Mouse (Mus musculus): ENCODE results near the gene Fig4. TPM values are rescaled to one million over a fixed set of nuclear protein-coding genes. Genes with fewer than 3 reads are reported as not detected.

The Fig4 gene
- polyA plus RNA-seq, 1 experiment from 2014 or later, result 53.7 TPM

- Histone ChIP-seq H3K4me1 (replicated peaks) (peaks cover 6% of the 10 kb centered on the region; the same call in 1 of the 2 replicates), H3K9ac (no peak overlapping the region), H3K27me3 (no peaks in the 10 kb centered on the region), H3K4me3 (no peak overlapping the region), H3K4me2 (no peak overlapping the region), H3K9me3 (replicated peaks) (no peaks in the 10 kb centered on the region), H3K36me3 (peaks cover 14% of the 10 kb centered on the region), H3K27ac (peak overlapping the region; percentile 45)
- peak; percentile 80 for ATAC-seq (replicated peaks; ENCODE audit: insufficient number of reproducible peaks, insufficient read depth, low FRiP score, low read depth)
- WGBS, result 25% methylated on average over 7 of the region's 7 CpGs
Measured at GRCm38 (mm10) chr10:41241080-41241479, 62.0 kb downstream of the Fig4 start.

GRCm38 (mm10) chr10:41236020-41236419 lies 67.0 kb downstream of the Fig4 start:
- no peak for ATAC-seq (replicated peaks; ENCODE audit: insufficient number of reproducible peaks, insufficient read depth, low FRiP score, low read depth)
- Histone ChIP-seq H3K27me3 (no peaks in the 10 kb centered on the region), H3K27ac (no peak overlapping the region), H3K9me3 (replicated peaks) (no peaks in the 10 kb centered on the region), H3K4me3 (no peak overlapping the region), H3K36me3 (peaks cover 12% of the 10 kb centered on the region; the same call in 1 of the 2 replicates), H3K9ac (no peak overlapping the region), H3K4me1 (replicated peaks) (no peaks in the 10 kb centered on the region), H3K4me2 (no peak overlapping the region)
- 84% methylated on average over 2 of the region's 2 CpGs for WGBS

GRCm38 (mm10) chr10:41235584-41235983 lies 67.5 kb downstream of the Fig4 start:
- Histone ChIP-seq H3K9me3 (replicated peaks) (no peaks in the 10 kb centered on the region), H3K36me3 (peaks cover 12% of the 10 kb centered on the region; the same call in 1 of the 2 replicates), H3K27ac (no peak overlapping the region), H3K4me3 (no peak overlapping the region), H3K9ac (no peak overlapping the region), H3K4me2 (no peak overlapping the region), H3K4me1 (replicated peaks) (no peaks in the 10 kb centered on the region), H3K27me3 (no peaks in the 10 kb centered on the region)
- ATAC-seq (replicated peaks; ENCODE audit: insufficient number of reproducible peaks, insufficient read depth, low FRiP score, low read depth), result no peak
- WGBS, result 87% methylated on average over 3 of the region's 3 CpGs

- no peak overlapping the region for H3K4me3 ChIP-seq
- no peak overlapping the region for H3K9ac ChIP-seq
- H3K4me2 ChIP-seq, result no peak overlapping the region
- no peak for ATAC-seq (replicated peaks; ENCODE audit: insufficient number of reproducible peaks, insufficient read depth, low FRiP score, low read depth)
- H3K27ac ChIP-seq, result no peak overlapping the region
- H3K4me1 ChIP-seq (replicated peaks), result no peaks in the 10 kb centered on the region
- H3K27me3 ChIP-seq, result no peaks in the 10 kb centered on the region
- H3K36me3 ChIP-seq, result peaks cover 12% of the 10 kb centered on the region; the same call in 1 of the 2 replicates
- H3K9me3 ChIP-seq (replicated peaks), result no peaks in the 10 kb centered on the region
- WGBS, result 83% methylated on average over 2 of the region's 2 CpGs
Measured at GRCm38 (mm10) chr10:41235159-41235558, 67.9 kb downstream of the Fig4 start.

GRCm38 (mm10) chr10:41234552-41234951 lies 68.5 kb downstream of the Fig4 start:
- Histone ChIP-seq H3K36me3 (peaks cover 8% of the 10 kb centered on the region; the same call in 1 of the 2 replicates), H3K9ac (no peak overlapping the region), H3K27ac (no peak overlapping the region), H3K4me3 (no peak overlapping the region), H3K4me1 (replicated peaks) (no peaks in the 10 kb centered on the region), H3K4me2 (no peak overlapping the region), H3K9me3 (replicated peaks) (no peaks in the 10 kb centered on the region), H3K27me3 (no peaks in the 10 kb centered on the region)
- ATAC-seq (replicated peaks; ENCODE audit: insufficient number of reproducible peaks, insufficient read depth, low FRiP score, low read depth), result no peak
- 62% methylated on average over 9 of the region's 9 CpGs for WGBS

GRCm38 (mm10) chr10:41233140-41233539 lies 69.9 kb downstream of the Fig4 start:
- no peak overlapping the region for H3K9ac ChIP-seq
- WGBS, result 84% methylated on average over 6 of the region's 6 CpGs
- H3K36me3 ChIP-seq, result peaks cover 5% of the 10 kb centered on the region; the same call in 1 of the 2 replicates
- no peaks in the 10 kb centered on the region for H3K4me1 ChIP-seq (replicated peaks)
- no peak overlapping the region for H3K4me3 ChIP-seq
- no peak for ATAC-seq (replicated peaks; ENCODE audit: insufficient number of reproducible peaks, insufficient read depth, low FRiP score, low read depth)
- H3K4me2 ChIP-seq, result no peak overlapping the region
- no peaks in the 10 kb centered on the region for H3K9me3 ChIP-seq (replicated peaks)
- no peak overlapping the region for H3K27ac ChIP-seq
- H3K27me3 ChIP-seq, result no peaks in the 10 kb centered on the region

- no peak for ATAC-seq (replicated peaks; ENCODE audit: insufficient number of reproducible peaks, insufficient read depth, low FRiP score, low read depth)
- 85% methylated on average over 6 of the region's 6 CpGs for WGBS
- peaks cover 19% of the 10 kb centered on the region for H3K36me3 ChIP-seq
Measured at GRCm38 (mm10) chr10:41231163-41231835, 71.8 kb downstream of the Fig4 start.

GRCm38 (mm10) chr10:41227626-41228025 lies 75.4 kb downstream of the Fig4 start:
- 84% methylated on average over 7 of the region's 7 CpGs for WGBS
- H3K27ac ChIP-seq, result no peak overlapping the region
- H3K27me3 ChIP-seq, result no peaks in the 10 kb centered on the region
- peaks cover 25% of the 10 kb centered on the region for H3K36me3 ChIP-seq
- H3K9ac ChIP-seq, result no peak overlapping the region
- no peak overlapping the region for H3K4me2 ChIP-seq
- no peaks in the 10 kb centered on the region for H3K9me3 ChIP-seq (replicated peaks)
- no peaks in the 10 kb centered on the region for H3K4me1 ChIP-seq (replicated peaks)
- no peak overlapping the region for H3K4me3 ChIP-seq
- ATAC-seq (replicated peaks; ENCODE audit: insufficient number of reproducible peaks, insufficient read depth, low FRiP score, low read depth), result no peak

More at GRCm38 (mm10) chr10:41231163-41231835, 71.8 kb downstream of the Fig4 start:
- H3K27me3 ChIP-seq, result no peaks in the 10 kb centered on the region
- no peak overlapping the region for H3K4me3 ChIP-seq
- no peaks in the 10 kb centered on the region for H3K9me3 ChIP-seq (replicated peaks)
- H3K9ac ChIP-seq, result no peak overlapping the region
- H3K4me1 ChIP-seq (replicated peaks), result no peaks in the 10 kb centered on the region
- no peak overlapping the region for H3K4me2 ChIP-seq
- H3K27ac ChIP-seq, result no peak overlapping the region

GRCm38 (mm10) chr10:41223499-41223898 lies 79.6 kb downstream of the Fig4 start:
- Histone ChIP-seq H3K36me3 (peaks cover 28% of the 10 kb centered on the region), H3K9me3 (replicated peaks) (no peaks in the 10 kb centered on the region), H3K27me3 (no peaks in the 10 kb centered on the region), H3K4me3 (no peak overlapping the region), H3K4me2 (no peak overlapping the region), H3K4me1 (replicated peaks) (no peaks in the 10 kb centered on the region), H3K9ac (no peak overlapping the region), H3K27ac (no peak overlapping the region)
- ATAC-seq (replicated peaks; ENCODE audit: insufficient number of reproducible peaks, insufficient read depth, low FRiP score, low read depth), result no peak
- WGBS, result 77% methylated on average over 4 of the region's 4 CpGs

GRCm38 (mm10) chr10:41221204-41221603 lies 81.9 kb downstream of the Fig4 start:
- Histone ChIP-seq H3K27ac (no peak overlapping the region), H3K9ac (no peak overlapping the region), H3K27me3 (no peaks in the 10 kb centered on the region), H3K36me3 (peaks cover 14% of the 10 kb centered on the region), H3K9me3 (replicated peaks) (no peaks in the 10 kb centered on the region), H3K4me1 (replicated peaks) (no peaks in the 10 kb centered on the region), H3K4me2 (no peak overlapping the region), H3K4me3 (no peak overlapping the region)
- ATAC-seq (replicated peaks; ENCODE audit: insufficient number of reproducible peaks, insufficient read depth, low FRiP score, low read depth), result no peak
- WGBS, result 77% methylated on average over 4 of the region's 4 CpGs

- H3K27ac ChIP-seq, result no peak overlapping the region
- no peaks in the 10 kb centered on the region for H3K9me3 ChIP-seq (replicated peaks)
- H3K9ac ChIP-seq, result no peak overlapping the region
- no peaks in the 10 kb centered on the region for H3K27me3 ChIP-seq
- 88% methylated on average over 10 of the region's 10 CpGs for whole genome bisulfite sequencing
- H3K4me1 ChIP-seq (replicated peaks), result no peaks in the 10 kb centered on the region
- H3K36me3 ChIP-seq, result peaks cover 12% of the 10 kb centered on the region
- no peak overlapping the region for H3K4me3 ChIP-seq
- ATAC-seq (replicated peaks; ENCODE audit: insufficient number of reproducible peaks, insufficient read depth, low FRiP score, low read depth), result no peak
- H3K4me2 ChIP-seq, result no peak overlapping the region
Measured at GRCm38 (mm10) chr10:41218897-41219296, 84.2 kb downstream of the Fig4 start.

- no peaks in the 10 kb centered on the region for H3K27me3 ChIP-seq
- no peaks in the 10 kb centered on the region; the same call in 1 of the 2 replicates for H3K36me3 ChIP-seq
- no peaks in the 10 kb centered on the region for H3K9me3 ChIP-seq (replicated peaks)
- no peak overlapping the region for H3K4me2 ChIP-seq
- no peak overlapping the region for H3K4me3 ChIP-seq
- no peak for ATAC-seq (replicated peaks; ENCODE audit: insufficient number of reproducible peaks, insufficient read depth, low FRiP score, low read depth)
- no peaks in the 10 kb centered on the region for H3K4me1 ChIP-seq (replicated peaks)
- no peak overlapping the region for H3K9ac ChIP-seq
- H3K27ac ChIP-seq, result no peak overlapping the region
- 86% methylated on average over 3 of the region's 3 CpGs for WGBS
Measured at GRCm38 (mm10) chr10:41214083-41214482, 89.0 kb downstream of the Fig4 start.
